Mouse (Mus musculus) kidney, adult 10 weeks (tissue): Measurements from ENCODE around the gene Olfr613. TPM values are rescaled to one million over a fixed set of nuclear protein-coding genes. Genes with fewer than 3 reads are reported as not detected.

Experiments used
- polyA plus RNA-seq: library from polyadenylated mRNA; stranded (reverse); fragments of 350-450 nt; fragmentation: Illumina TruSeq; extraction: RNeasy Lipid Tissue Mini Kit (QIAGEN cat#74804); gene quantifications from one replicate; pipeline ENCODE4 v1.2.3, GENCODE M21; 2014; ENCODE audit warnings: low read depth, low replicate concordance

The Olfr613 gene
- polyA plus RNA-seq: not detected

GRCm38 (mm10) chr7:103547774-103548173 is at the start of gene Olfr613:
Gene Olfr613, plus strand, starts transcription at chr7:103548074.

GRCm38 (mm10) chr7:103512022-103512421 is 35.9 kb upstream of the Olfr613 start, which contains the start of gene Olfr610:
Gene Olfr610, minus strand, starts transcription at chr7:103512122.

GRCm38 (mm10) chr7:103520746-103521145 is 27.1 kb upstream of the Olfr613 start, which contains the start of gene Olfr611:
Gene Olfr611, minus strand, starts transcription at chr7:103520846.

GRCm38 (mm10) chr7:103542617-103543016 is 5.3 kb upstream of the Olfr613 start, which contains the start of gene Olfr612:
Gene Olfr612, minus strand, starts transcription at chr7:103542717.

GRCm38 (mm10) chr7:103555779-103556178 is 7.9 kb downstream of the Olfr613 start, which contains the start of gene Olfr615:
Gene Olfr615, plus strand, starts transcription at chr7:103556079.

GRCm38 (mm10) chr7:103569043-103569442 is 21.2 kb downstream of the Olfr613 start, which contains the start of gene Olfr616:
Gene Olfr616, minus strand, starts transcription at chr7:103569143.

GRCm38 (mm10) chr7:103572761-103573160 is 24.9 kb downstream of the Olfr613 start, which contains the start of gene Olfr617:
Gene Olfr617, plus strand, starts transcription at chr7:103573061.

GRCm38 (mm10) chr7:103589803-103590202 is 41.9 kb downstream of the Olfr613 start, which contains the start of gene Olfr618:
Gene Olfr618, plus strand, starts transcription at chr7:103590103.

GRCm38 (mm10) chr7:103600275-103600674 is 52.4 kb downstream of the Olfr613 start, which contains the start of gene Olfr619:
Gene Olfr619, plus strand, starts transcription at chr7:103600575.

Other genes starting within 250 kb of the Olfr613 start
- not detected for gene Olfr596, start 242.4 kb upstream of the Olfr613 start, polyA plus RNA-seq
- not detected for gene Olfr597, start 231.8 kb upstream of the Olfr613 start, polyA plus RNA-seq
- not detected for gene Olfr598, start 224.5 kb upstream of the Olfr613 start, polyA plus RNA-seq
- gene Olfr599, start 212.2 kb upstream of the Olfr613 start, polyA plus RNA-seq: not detected
- gene Olfr600, start 198.4 kb upstream of the Olfr613 start, polyA plus RNA-seq: not detected
- gene Olfr601, start 185.4 kb upstream of the Olfr613 start, polyA plus RNA-seq: not detected
- gene Olfr603, start 161.9 kb upstream of the Olfr613 start, polyA plus RNA-seq: not detected
- gene Usp17lc, start 133.0 kb upstream of the Olfr613 start, polyA plus RNA-seq: not detected
- gene Olfr605, start 102.6 kb upstream of the Olfr613 start, polyA plus RNA-seq: not detected
- gene Olfr606, start 99.0 kb upstream of the Olfr613 start, polyA plus RNA-seq: not detected
- gene Olfr607, start 83.9 kb upstream of the Olfr613 start, polyA plus RNA-seq: not detected
- not detected for gene Olfr608, start 78.2 kb upstream of the Olfr613 start, polyA plus RNA-seq
- not detected for gene Olfr609, start 50.0 kb upstream of the Olfr613 start, polyA plus RNA-seq
- not detected for gene Olfr610, start 36.0 kb upstream of the Olfr613 start, polyA plus RNA-seq
- not detected for gene Olfr611, start 27.2 kb upstream of the Olfr613 start, polyA plus RNA-seq
- not detected for gene Olfr612, start 5.4 kb upstream of the Olfr613 start, polyA plus RNA-seq
- not detected for gene Olfr615, start 8.0 kb downstream of the Olfr613 start, polyA plus RNA-seq
- not detected for gene Olfr616, start 21.1 kb downstream of the Olfr613 start, polyA plus RNA-seq
- not detected for gene Olfr617, start 25.0 kb downstream of the Olfr613 start, polyA plus RNA-seq
- gene Olfr618, start 42.0 kb downstream of the Olfr613 start, polyA plus RNA-seq: not detected
- gene Olfr619, start 52.5 kb downstream of the Olfr613 start, polyA plus RNA-seq: not detected
- gene Olfr620, start 64.5 kb downstream of the Olfr613 start, polyA plus RNA-seq: not detected
- not detected for gene Olfr622, start 94.6 kb downstream of the Olfr613 start, polyA plus RNA-seq
- not detected for gene Olfr623, start 115.6 kb downstream of the Olfr613 start, polyA plus RNA-seq
- gene Olfr624, start 123.1 kb downstream of the Olfr613 start, polyA plus RNA-seq: 0.44 TPM
- not detected for gene Olfr625-ps1, start 134.6 kb downstream of the Olfr613 start, polyA plus RNA-seq
- gene Olfr243, start 166.6 kb downstream of the Olfr613 start, polyA plus RNA-seq: not detected
- gene Olfr628, start 182.3 kb downstream of the Olfr613 start, polyA plus RNA-seq: not detected
- gene Olfr629, start 196.9 kb downstream of the Olfr613 start, polyA plus RNA-seq: not detected
- not detected for gene Olfr630, start 209.3 kb downstream of the Olfr613 start, polyA plus RNA-seq
- gene Olfr69, start 223.5 kb downstream of the Olfr613 start, polyA plus RNA-seq: not detected
- not detected for gene Olfr68, start 231.6 kb downstream of the Olfr613 start, polyA plus RNA-seq
- not detected for gene Olfr67, start 243.7 kb downstream of the Olfr613 start, polyA plus RNA-seq